Mouse (Mus musculus) T-cell, adult 2 months (primary cell): Measurements from ENCODE around the gene Card6.

ENCODE experiments used
- DNase-seq: peaks from one replicate; pipeline ENCODE4 v3.0.0; 2022; ENCODE audit warnings: low spot score

The Card6 gene

DNA sequence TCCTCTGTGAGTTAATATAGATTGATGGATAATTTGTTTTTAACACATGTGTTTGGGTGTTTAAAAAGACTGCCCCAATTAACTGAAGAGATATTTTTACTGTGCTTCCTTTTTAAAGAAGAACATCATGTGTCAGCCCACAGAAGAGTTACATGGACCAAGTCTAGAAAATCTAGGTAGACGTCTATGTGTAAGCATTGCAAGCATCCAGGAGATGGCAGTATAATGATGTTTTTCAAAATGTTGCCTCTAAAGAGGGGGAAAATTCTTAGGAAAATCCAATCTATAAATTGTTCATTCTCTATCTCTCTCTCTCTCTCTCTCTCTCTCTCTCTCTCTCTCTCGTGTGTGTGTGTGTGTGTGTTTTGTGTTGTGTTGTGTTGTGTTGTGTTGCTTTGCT, 22.2 kb downstream of the Card6 start:
- no peak for DNase-seq

DNA sequence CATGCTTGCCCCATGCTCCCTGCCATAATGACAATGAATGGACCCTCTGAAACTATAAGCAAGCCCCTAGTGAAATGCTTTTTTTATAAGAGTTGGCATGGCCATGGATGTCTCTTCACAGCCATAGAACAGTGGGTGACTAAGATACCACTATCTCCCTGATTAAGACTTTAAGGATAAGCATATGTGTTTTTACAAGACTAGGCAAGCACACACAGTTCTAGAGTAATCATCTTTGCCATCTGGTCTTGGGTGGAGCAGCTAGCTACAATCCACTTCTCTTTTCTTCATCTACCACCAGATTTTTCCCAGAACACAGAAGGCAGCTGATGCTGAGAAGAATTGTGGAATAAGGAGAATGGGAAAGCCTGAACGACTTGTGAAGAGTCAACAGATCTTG, 27.1 kb downstream of the Card6 start:
- no peak for DNase-seq

DNA sequence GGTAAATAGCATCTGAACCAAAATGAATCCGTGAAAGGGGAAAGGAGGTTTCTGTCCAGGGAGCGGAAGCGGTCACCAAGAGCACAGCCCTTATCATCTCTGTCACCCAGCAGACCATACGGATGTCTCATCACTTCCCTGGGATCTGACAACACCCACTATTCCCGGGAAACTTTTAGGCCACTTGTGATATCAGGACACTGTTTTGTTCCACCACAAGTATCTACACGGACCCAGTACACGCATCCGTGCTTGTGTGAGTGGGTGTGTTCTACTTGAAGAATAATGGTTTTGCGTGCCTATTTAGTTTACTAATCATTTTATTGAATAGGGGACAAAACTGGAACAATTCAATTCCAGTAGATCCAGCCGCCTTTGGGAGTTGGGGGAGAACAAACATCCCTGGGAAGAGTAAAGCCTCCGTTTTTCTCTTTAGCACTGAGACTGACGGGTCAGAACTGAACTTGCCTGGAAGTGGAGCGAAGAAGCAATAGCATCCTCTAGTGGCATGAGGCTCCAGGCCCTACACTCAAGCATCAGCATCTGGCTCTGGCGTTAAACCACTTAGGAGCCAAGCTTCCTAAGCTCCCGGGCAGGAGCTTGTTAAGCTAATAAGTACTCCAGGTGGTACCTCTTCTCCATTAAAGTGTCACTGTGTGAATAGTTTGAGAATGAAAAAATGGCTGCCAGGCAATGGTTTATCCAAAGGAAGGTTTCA, 39.4 kb downstream of the Card6 start:
- no peak for DNase-seq

DNA sequence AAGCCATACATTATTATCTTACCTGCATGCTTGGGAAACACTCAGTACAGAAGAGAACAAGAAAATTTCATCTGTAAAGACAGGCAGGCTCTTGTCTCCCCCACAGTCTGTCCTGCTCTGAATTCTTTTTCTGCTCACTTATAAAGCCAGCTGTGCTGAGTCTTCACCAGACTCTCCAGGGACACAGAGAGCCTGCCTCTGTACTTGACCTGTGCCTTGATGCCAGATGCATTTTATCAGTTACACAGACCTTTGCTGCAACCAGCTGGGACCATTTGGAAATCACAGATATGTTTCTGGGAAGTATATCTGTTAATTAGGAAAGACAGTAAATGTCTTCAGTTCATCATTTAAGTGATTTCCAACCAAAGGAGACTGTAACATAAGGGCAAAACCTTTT, 44.7 kb downstream of the Card6 start, which contains the start of gene C7:
C7 (minus strand) TSS at position 106 of the 400 bp plus-strand sequence.
- no peak for DNase-seq
